Mouse (Mus musculus): ENCODE results near the gene Treml1. TPM values are rescaled to one million over a fixed set of nuclear protein-coding genes. Genes with fewer than 3 reads are reported as not detected.

Treml1 gene
- total and polyA plus RNA-seq, 3 experiments = 0.96 to 1.7 TPM; not detected in 1

DNA sequence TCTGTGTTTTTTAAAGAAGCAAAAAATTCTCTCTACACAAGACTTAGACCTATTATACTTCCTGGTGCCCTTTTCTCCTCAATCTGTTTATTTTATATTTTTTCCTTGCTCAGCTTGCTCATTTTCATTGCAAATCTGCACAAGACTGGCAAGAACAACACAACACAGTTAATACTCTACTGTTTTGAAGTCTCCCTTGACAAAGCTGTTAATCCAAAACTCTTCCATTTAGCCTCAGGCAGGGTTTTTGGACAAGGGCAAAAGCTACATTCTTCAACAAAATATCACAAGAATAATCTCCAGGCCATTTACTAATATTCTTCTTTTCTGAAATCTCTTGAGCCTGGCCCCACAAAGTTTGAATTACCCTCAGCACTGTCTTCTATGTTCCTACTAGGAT, 11.9 kb downstream of the Treml1 start:
- TF ChIP-seq POLR2AphosphoS5 (IDR thresholded peaks at IDR 0.05; ENCODE audit: borderline replicate concordance, low read depth, low read length) (no peak), MEF2A (IDR thresholded peaks at IDR 0.05; ENCODE audit: extremely low read depth, insufficient replicate concordance, low read depth, low read length, poor library complexity, severe bottlenecking) (no peak), ELF1 (IDR thresholded peaks at IDR 0.05; ENCODE audit: low read depth, low read length) (no peak), EP300 (IDR thresholded peaks at IDR 0.05; ENCODE audit: low read depth in 1 of 2, low read length in 2 of 2) (no peak), MAZ (IDR thresholded peaks at IDR 0.05; ENCODE audit: low read depth, low read length) (no peak), POLR2AphosphoS2 (IDR thresholded peaks at IDR 0.05; ENCODE audit: low read length) (no peak)

GRCm38 (mm10) chr17:48372987-48373386, 13.3 kb downstream of the Treml1 start:
- Histone ChIP-seq H3K9ac (ENCODE audit: control insufficient read depth, low read depth, low read length, poor library complexity, severe bottlenecking) (no peak overlapping the region), H3K36me3 (ENCODE audit: control insufficient read depth in 1 of 2, insufficient read depth in 2 of 2, low read length in 2 of 2) (no peaks in the 10 kb centered on the region), H3K9me3 (replicated peaks; ENCODE audit: insufficient read depth, low read length) (no peaks in the 10 kb centered on the region), H3K4me3 (ENCODE audit: control insufficient read depth in 1 of 2, insufficient read depth in 1 of 2, low read depth in 2 of 2, low read length in 2 of 2) (no peak overlapping the region), H3K4me1 (ENCODE audit: control insufficient read depth in 1 of 2, insufficient read depth in 2 of 2, low read length in 2 of 2) (no peaks in the 10 kb centered on the region), H3K27ac (ENCODE audit: control insufficient read depth, low read depth, low read length) (no peak overlapping the region), H3K79me2 (ENCODE audit: control insufficient read depth, insufficient read depth, low read length, poor library complexity) (no peaks in the 10 kb centered on the region), H3K27me3 (ENCODE audit: control insufficient read depth in 1 of 2, insufficient read depth in 2 of 2, low read length in 2 of 2) (no peaks in the 10 kb centered on the region)
- no peak for DNase-seq (ENCODE audit: low read depth, low spot score)
- no peak for TF ChIP-seq RCOR1 (IDR thresholded peaks at IDR 0.05; ENCODE audit: low read depth, low read length)
- TF ChIP-seq TBP (IDR thresholded peaks at IDR 0.05; ENCODE audit: low read depth, low read length) = no peak
- no peak for TF ChIP-seq CHD2 (IDR thresholded peaks at IDR 0.05; ENCODE audit: low read length)
- no peak for TF ChIP-seq POLR2A (IDR thresholded peaks at IDR 0.05; ENCODE audit: control insufficient read depth in 1 of 2, insufficient read depth in 1 of 2, low read depth in 1 of 2, low read length in 2 of 2, poor library complexity in 1 of 2)
- no peak for TF ChIP-seq CTCF (IDR thresholded peaks at IDR 0.05 in 2 of 3, conservative IDR thresholded peaks at IDR 0.05 in 1 of 3; ENCODE audit: control insufficient read depth in 1 of 3, insufficient read depth in 1 of 3, low read depth in 2 of 3, low read length in 3 of 3, poor library complexity in 1 of 3, severe bottlenecking in 1 of 3)
- TF ChIP-seq MEF2A (IDR thresholded peaks at IDR 0.05; ENCODE audit: extremely low read depth, insufficient replicate concordance, low read depth, low read length, poor library complexity, severe bottlenecking) = no peak
- no peak for TF ChIP-seq MYB (IDR thresholded peaks at IDR 0.05; ENCODE audit: low read depth, low read length)
- no peak for TF ChIP-seq KAT2A (conservative IDR thresholded peaks at IDR 0.05; ENCODE audit: low read depth, low read length)
- TF ChIP-seq ELF1 (IDR thresholded peaks at IDR 0.05; ENCODE audit: low read depth, low read length) = no peak
- TF ChIP-seq CHD1 (IDR thresholded peaks at IDR 0.05; ENCODE audit: low read depth, low read length) = no peak
- TF ChIP-seq ZC3H11A (IDR thresholded peaks at IDR 0.05; ENCODE audit: low read depth, low read length) = no peak
- no peak for TF ChIP-seq TAL1 (IDR thresholded peaks at IDR 0.05; ENCODE audit: low read length)
- no peak for TF ChIP-seq POLR2AphosphoS2 (IDR thresholded peaks at IDR 0.05; ENCODE audit: low read length)
- TF ChIP-seq TCF12 (IDR thresholded peaks at IDR 0.05; ENCODE audit: low read depth, low read length) = no peak

More for the DNA sequence above, 11.9 kb downstream of the Treml1 start:
- H3K36me3 ChIP-seq (ENCODE audit: control insufficient read depth in 1 of 2, insufficient read depth in 2 of 2, low read length in 2 of 2) = no peaks in the 10 kb centered on the region
- no peaks in the 10 kb centered on the region for H3K27me3 ChIP-seq (ENCODE audit: control insufficient read depth in 1 of 2, insufficient read depth in 2 of 2, low read length in 2 of 2)
- DNase-seq (ENCODE audit: low read depth, low spot score) = no peak
- no peaks in the 10 kb centered on the region for H3K9me3 ChIP-seq (replicated peaks; ENCODE audit: insufficient read depth, low read length)
- H3K4me1 ChIP-seq (ENCODE audit: control insufficient read depth in 1 of 2, insufficient read depth in 2 of 2, low read length in 2 of 2) = no peaks in the 10 kb centered on the region
- no peaks in the 10 kb centered on the region for H3K79me2 ChIP-seq (ENCODE audit: control insufficient read depth, insufficient read depth, low read length, poor library complexity)
- H3K27ac ChIP-seq (ENCODE audit: control insufficient read depth, low read depth, low read length) = no peak overlapping the region
- no peak overlapping the region for H3K4me3 ChIP-seq (ENCODE audit: control insufficient read depth in 1 of 2, insufficient read depth in 1 of 2, low read depth in 2 of 2, low read length in 2 of 2)
- no peak overlapping the region for H3K9ac ChIP-seq (ENCODE audit: control insufficient read depth, low read depth, low read length, poor library complexity, severe bottlenecking)

Data from MEL (cell line).